Mouse (Mus musculus) myocyte (in vitro differentiated cells): ENCODE measurements around the gene Tln2.

ENCODE experiments used
- MYOG ChIP-seq, 3 experiments: IDR thresholded peaks; one replicate each; pipeline ENCODE4 v1.6.1; 2011; ENCODE audit warnings: control low read depth in 2 of 3, low read depth in 2 of 3, mild to moderate bottlenecking in 2 of 3; ENCODE audit not compliant: insufficient read length in 2 of 3, control insufficient read depth in 1 of 3, insufficient read depth in 1 of 3
- POLR2A ChIP-seq: IDR thresholded peaks from one replicate; pipeline ENCODE4 v1.6.1; 2011; ENCODE audit warnings: low read depth, mild to moderate bottlenecking, control low read depth, moderate library complexity; ENCODE audit not compliant: insufficient read length
- USF1 ChIP-seq: IDR thresholded peaks from one replicate; pipeline ENCODE4 v1.6.1; 2011; ENCODE audit warnings: low read depth, mild to moderate bottlenecking, control low read depth, moderate library complexity

GRCm38 (mm10) chr9:67176073-67176472 lies 383.4 kb downstream of the Tln2 start:
- TF ChIP-seq POLR2A (no peak), MYOG (IDR thresholded peaks at IDR 0.05; ENCODE audit: control insufficient read depth in 1 of 3, insufficient read depth in 1 of 3, insufficient read length in 2 of 3, low read depth in 2 of 3) (no peak), USF1 (no peak)
